Mouse (Mus musculus) forebrain, embryonic 13.5 days (tissue): ENCODE data around the gene Exoc4. TPM values are rescaled to one million over a fixed set of nuclear protein-coding genes. Genes with fewer than 3 reads are reported as not detected.

Source experiments
- ATAC-seq: fragments of 200-750 bp; cut with Nextera tagmentation; 2 replicates; pipeline ENCODE4 v1.8.0; 2017
- H3K27ac ChIP-seq: fragments of 300-500 bp; sonication (generic); 2 replicates; pipeline ENCODE4 v1.5.1; 2015; ENCODE audit warnings: inconsistent platforms, mild to moderate bottlenecking, moderate library complexity
- H3K27me3 ChIP-seq: fragments of 300-500 bp; sonication (generic); 2 replicates; pipeline ENCODE4 v1.6.1; 2015; ENCODE audit warnings: mild to moderate bottlenecking, inconsistent platforms
- H3K36me3 ChIP-seq: fragments of 300-500 bp; sonication (generic); 2 replicates; pipeline ENCODE4 v1.6.1; 2015; ENCODE audit warnings: mild to moderate bottlenecking, inconsistent platforms; ENCODE audit not compliant: poor library complexity, severe bottlenecking
- H3K4me1 ChIP-seq: fragments of 300-500 bp; sonication (generic); 2 replicates; pipeline ENCODE4 v1.6.1; 2015; ENCODE audit warnings: inconsistent platforms
- H3K4me2 ChIP-seq: fragments of 300-500 bp; sonication (generic); 2 replicates; pipeline ENCODE4 v1.6.1; 2015; ENCODE audit warnings: inconsistent platforms, mild to moderate bottlenecking, moderate library complexity
- H3K4me3 ChIP-seq: fragments of 300-500 bp; sonication (generic); 2 replicates; pipeline ENCODE4 v1.5.1; 2015; ENCODE audit warnings: mild to moderate bottlenecking, inconsistent platforms
- H3K9ac ChIP-seq: fragments of 300-500 bp; sonication (generic); 2 replicates; pipeline ENCODE4 v1.6.1; 2015; ENCODE audit warnings: mild to moderate bottlenecking, inconsistent platforms
- H3K9me3 ChIP-seq: fragments of 300-500 bp; sonication (generic); replicated peaks from 2 replicates; pipeline ENCODE4 v1.6.1; 2016; ENCODE audit warnings: inconsistent platforms
- WGBS: fragments of 180-500 bp; shearing (Covaris S2); methylation state at CpG from one replicate; pipeline ENCODE4 v1.1.7; 2015; 5-methylcytosine and 5-hydroxymethylcytosine counted together
- polyA plus RNA-seq: library from polyadenylated mRNA; unstranded; fragments of >200 nt; fragmentation: Nextera tagmentation; extraction: Ambion mirVana; gene quantifications from 2 replicates; pipeline ENCODE4 v1.2.1, GENCODE M21; 2015

Exoc4 gene
- polyA plus RNA-seq, 1 experiment from 2014 or later: 56.6 TPM

DNA sequence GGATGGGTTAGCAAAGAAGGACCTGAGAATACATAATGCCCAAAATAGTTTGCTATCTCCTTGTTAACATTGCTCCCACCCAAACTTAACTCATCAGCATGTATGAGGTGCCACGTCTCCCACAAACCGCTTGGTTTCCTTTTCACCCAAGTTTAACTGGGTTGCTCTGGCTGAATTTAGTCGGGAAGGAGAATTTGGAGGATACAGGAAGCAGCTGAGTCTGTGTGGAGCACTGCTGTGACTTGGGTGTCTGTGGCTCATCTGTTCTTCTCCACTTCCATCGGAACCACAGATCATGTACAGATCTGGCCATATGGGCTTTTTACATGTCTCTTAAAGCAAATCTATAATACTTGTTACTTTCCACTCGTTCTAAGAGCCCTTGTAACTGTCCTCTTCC, 441.7 kb downstream of the Exoc4 start:
- Histone ChIP-seq H3K9me3 (no peaks in the 10 kb centered on the region), H3K27me3 (no peaks in the 10 kb centered on the region), H3K4me3 (no peak overlapping the region), H3K36me3 (no peaks in the 10 kb centered on the region), H3K4me2 (no peak overlapping the region), H3K4me1 (no peaks in the 10 kb centered on the region), H3K9ac (no peak overlapping the region), H3K27ac (no peak overlapping the region)
- no peak for ATAC-seq
- 90% methylated on average over 5 of the region's 5 CpGs for WGBS

DNA sequence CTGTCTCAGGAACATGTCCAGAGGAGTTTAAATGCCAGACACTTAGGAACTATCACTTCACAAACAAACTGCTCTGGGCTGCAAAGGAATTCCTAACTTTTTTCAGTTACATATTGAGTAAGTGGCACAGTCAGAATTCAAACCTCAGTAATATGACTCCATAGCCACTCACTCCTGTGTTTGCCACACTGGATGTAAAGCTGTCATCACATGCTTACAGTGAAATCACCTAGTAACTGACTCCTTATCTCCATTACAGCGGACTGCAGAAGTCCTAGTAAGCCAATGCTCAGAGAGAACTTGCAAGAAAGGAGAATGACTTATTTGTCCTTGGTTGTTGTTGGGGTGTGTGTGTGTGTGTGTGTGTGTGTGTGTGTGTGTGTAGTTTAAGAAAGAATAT, 448.1 kb downstream of the Exoc4 start:
- Histone ChIP-seq H3K36me3 (no peaks in the 10 kb centered on the region), H3K4me3 (no peak overlapping the region), H3K27ac (no peak overlapping the region), H3K27me3 (no peaks in the 10 kb centered on the region), H3K9ac (no peak overlapping the region), H3K4me2 (no peak overlapping the region), H3K4me1 (no peaks in the 10 kb centered on the region), H3K9me3 (no peaks in the 10 kb centered on the region)
- 100% methylated on average over 1 of the region's 1 CpGs for whole genome bisulfite sequencing
- no peak for ATAC-seq

DNA sequence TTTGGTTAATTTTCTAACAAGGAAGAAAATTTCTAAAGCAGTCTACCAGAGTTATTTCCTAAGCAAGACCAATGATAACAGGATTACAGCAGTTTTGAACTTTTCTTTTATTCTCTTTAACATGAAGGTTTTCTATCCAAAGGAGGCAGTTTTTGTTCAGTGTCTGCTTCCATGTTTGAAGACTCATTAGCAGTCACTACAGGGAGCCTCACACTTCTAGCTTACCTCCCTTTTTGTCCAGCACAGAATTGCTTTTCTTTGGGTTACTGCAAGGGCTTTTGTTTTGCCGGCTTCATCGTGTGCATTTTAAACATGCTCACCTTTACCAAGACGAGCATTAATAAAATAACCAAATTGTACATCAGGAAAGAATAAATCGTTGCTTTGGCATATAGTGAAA, 460.0 kb downstream of the Exoc4 start:
- H3K27ac ChIP-seq: peak overlapping the region; percentile 11; the same call in 1 of the 2 replicates
- no peaks in the 10 kb centered on the region for H3K9me3 ChIP-seq
- H3K27me3 ChIP-seq: no peaks in the 10 kb centered on the region
- ATAC-seq: no peak
- peak overlapping the region; percentile 6; the same call in 1 of the 2 replicates for H3K4me2 ChIP-seq
- 3% methylated on average over 4 of the region's 4 CpGs for WGBS
- peaks cover 47% of the 10 kb centered on the region for H3K4me1 ChIP-seq
- no peaks in the 10 kb centered on the region for H3K36me3 ChIP-seq
- H3K4me3 ChIP-seq: no peak overlapping the region
- no peak overlapping the region for H3K9ac ChIP-seq

DNA sequence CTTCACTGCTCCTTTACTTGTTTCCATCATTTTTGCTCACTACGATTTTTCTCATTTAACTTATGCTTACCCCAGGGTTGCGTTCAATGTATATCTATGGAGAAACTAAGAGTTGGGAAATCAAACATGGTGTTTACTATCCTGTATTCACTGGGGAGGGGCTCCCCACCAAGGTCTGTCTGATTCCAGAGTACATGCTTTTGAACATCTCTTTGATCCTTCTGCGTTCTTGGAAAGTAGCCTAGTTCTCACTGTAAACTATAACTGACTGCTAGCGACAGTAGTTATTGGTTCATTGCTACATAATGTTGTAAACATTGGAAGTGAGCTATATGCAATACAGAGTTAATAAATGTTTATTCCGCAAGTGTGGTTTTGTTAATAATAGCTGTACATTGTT, 460.5 kb downstream of the Exoc4 start:
- Histone ChIP-seq H3K36me3 (no peaks in the 10 kb centered on the region), H3K27me3 (no peaks in the 10 kb centered on the region), H3K4me3 (no peak overlapping the region), H3K4me2 (peak overlapping the region; percentile 6; the same call in 1 of the 2 replicates), H3K9me3 (no peaks in the 10 kb centered on the region), H3K4me1 (peaks cover 47% of the 10 kb centered on the region), H3K9ac (no peak overlapping the region), H3K27ac (peak overlapping the region; percentile 11; the same call in 1 of the 2 replicates)
- no peak for ATAC-seq
- WGBS: 44% methylated on average over 5 of the region's 5 CpGs

DNA sequence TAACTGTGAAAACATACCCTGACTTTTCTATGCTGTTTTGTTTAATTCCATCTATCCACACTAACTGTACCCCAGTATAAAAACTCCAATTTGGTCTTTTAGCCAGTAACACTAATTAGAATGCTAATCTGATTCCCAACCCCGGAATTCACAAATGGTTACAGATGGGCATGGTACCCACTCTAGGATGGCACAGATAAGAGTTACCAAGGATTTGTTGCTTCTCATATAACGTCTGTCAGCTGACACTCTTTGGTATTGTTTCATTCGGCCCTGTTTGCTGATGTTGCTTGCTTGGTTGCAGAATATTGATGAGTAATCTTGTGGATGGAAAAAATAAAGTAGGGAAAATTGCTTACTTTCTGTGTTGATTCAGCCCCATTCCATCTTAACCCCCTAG, 462.9 kb downstream of the Exoc4 start:
- Histone ChIP-seq H3K36me3 (no peaks in the 10 kb centered on the region), H3K4me2 (no peak overlapping the region), H3K4me3 (no peak overlapping the region), H3K27me3 (no peaks in the 10 kb centered on the region), H3K9me3 (no peaks in the 10 kb centered on the region), H3K27ac (peak overlapping the region; percentile 54; the same call in 1 of the 2 replicates), H3K9ac (no peak overlapping the region), H3K4me1 (peaks cover 61% of the 10 kb centered on the region)
- peak; percentile 65 for ATAC-seq
- WGBS: 27% methylated on average over 3 of the region's 3 CpGs

DNA sequence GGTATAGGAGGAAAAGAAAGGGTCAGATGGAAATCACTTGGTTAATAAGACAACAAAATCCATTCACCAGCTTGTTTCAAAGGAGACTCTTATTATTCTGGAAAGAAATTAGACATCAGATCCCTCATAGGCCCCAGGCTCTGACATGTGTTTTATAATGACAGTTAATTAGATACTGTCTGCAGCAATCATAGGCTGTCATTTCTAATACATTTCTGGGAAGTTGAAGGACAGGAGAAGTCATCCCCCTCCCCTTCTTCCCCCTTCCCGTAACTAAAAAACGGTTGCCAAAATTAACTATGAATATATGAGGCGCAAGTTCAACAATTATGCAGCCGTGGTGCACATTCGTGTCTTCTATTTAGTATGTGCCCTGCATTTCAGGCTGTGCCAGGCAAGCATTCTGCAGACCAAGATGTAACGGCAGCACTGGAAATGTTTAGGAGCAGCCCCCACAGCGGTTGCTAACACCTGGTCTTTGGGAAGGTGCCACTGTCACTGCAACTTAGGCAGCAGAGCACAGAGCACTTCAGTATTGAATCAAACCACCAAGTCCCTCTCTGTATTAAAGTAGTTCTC, 463.7 kb downstream of the Exoc4 start:
- Histone ChIP-seq H3K36me3 (no peaks in the 10 kb centered on the region), H3K27ac (peak overlapping the region; percentile 73), H3K4me3 (no peak overlapping the region), H3K27me3 (no peaks in the 10 kb centered on the region), H3K9ac (no peak overlapping the region), H3K9me3 (no peaks in the 10 kb centered on the region), H3K4me1 (peaks cover 66% of the 10 kb centered on the region), H3K4me2 (no peak overlapping the region)
- WGBS: 37% methylated on average over 7 of the region's 7 CpGs
- ATAC-seq: peak; percentile 75

DNA sequence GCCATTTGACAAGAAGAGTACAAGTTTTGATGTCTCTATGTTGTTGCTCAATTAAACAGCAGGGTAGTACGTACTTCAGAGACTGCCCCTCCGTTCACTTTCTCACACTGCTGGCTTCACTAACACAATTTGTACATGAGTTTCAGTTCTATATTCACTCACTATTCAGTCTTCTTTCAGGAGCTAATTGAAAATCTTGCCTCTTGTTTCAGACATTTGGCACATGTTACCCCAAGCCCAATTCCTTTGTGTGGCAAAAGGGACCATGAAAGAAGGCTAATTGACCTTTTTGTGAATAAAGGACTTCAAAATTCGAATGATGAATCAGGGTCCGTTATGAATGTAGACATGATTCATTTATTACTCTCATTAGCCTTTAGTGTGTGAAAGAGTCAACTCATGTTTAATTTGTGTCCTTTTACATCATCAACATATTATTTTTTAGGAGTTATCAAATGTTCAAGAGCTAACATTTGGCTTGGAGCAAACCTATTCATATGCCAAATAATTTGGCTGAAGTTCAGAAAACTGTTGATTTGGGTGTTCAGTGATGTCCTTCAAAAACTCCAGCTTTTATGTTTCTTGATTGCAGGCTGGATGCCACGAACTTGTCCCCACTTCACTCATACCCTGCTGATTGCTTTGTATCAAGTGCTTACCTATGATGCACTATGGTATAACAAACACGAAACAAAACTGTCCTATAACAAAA, 467.5 kb downstream of the Exoc4 start:
- WGBS: 23% methylated on average over 6 of the region's 6 CpGs
- H3K4me2 ChIP-seq: no peak overlapping the region
- H3K9me3 ChIP-seq: no peaks in the 10 kb centered on the region
- ATAC-seq: peak; percentile 52; the same call in 1 of the 2 replicates
- no peak overlapping the region for H3K9ac ChIP-seq
- no peaks in the 10 kb centered on the region for H3K36me3 ChIP-seq
- H3K4me3 ChIP-seq: no peak overlapping the region
- H3K27me3 ChIP-seq: no peaks in the 10 kb centered on the region
- peaks cover 42% of the 10 kb centered on the region for H3K4me1 ChIP-seq
- H3K27ac ChIP-seq: no peak overlapping the region

DNA sequence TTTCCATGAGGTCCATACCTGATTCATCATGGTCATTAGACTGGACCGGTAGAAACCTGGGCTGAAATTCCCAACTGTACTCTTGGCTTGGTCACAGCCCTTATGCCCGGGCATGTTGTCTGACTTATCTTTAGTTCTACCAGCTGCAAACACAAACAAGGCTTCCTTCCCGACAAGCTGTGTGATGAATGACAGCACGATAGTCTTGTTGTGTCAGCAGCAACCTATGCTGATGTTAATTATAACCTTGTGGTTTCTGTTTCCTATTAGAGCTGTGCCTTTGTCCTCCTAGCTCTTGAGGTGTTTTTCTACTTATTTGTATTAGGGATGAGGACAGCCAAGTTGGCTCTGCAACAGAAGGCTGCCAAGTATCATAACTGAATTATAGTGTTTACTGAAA, 472.3 kb downstream of the Exoc4 start:
- Histone ChIP-seq H3K4me2 (no peak overlapping the region), H3K27ac (no peak overlapping the region), H3K9ac (no peak overlapping the region), H3K36me3 (no peaks in the 10 kb centered on the region), H3K27me3 (no peaks in the 10 kb centered on the region), H3K4me3 (no peak overlapping the region), H3K4me1 (peaks cover 15% of the 10 kb centered on the region), H3K9me3 (no peaks in the 10 kb centered on the region)
- no peak for ATAC-seq
- 70% methylated on average over 4 of the region's 4 CpGs for WGBS

DNA sequence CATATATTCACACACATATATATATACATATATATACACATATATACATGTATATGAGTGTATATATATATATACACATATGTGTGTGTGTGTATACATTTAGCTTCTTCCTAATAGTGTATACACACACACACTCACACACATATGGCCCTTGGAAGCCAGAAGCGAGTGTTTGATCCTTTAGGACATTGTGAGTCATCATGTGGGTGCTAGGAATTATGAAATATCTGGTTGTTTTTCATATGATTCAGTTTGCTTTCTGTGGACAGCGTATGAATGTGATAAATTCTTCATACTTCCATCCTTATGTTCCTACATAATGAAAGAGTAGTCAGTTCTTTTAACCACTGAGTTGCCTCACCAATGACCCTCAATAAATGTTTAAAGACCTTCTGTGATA, 473.9 kb downstream of the Exoc4 start:
- Histone ChIP-seq H3K36me3 (no peaks in the 10 kb centered on the region), H3K27me3 (no peaks in the 10 kb centered on the region), H3K27ac (no peak overlapping the region), H3K9ac (no peak overlapping the region), H3K4me3 (no peak overlapping the region), H3K4me2 (no peak overlapping the region), H3K9me3 (no peaks in the 10 kb centered on the region), H3K4me1 (peaks cover 4% of the 10 kb centered on the region; the same call in 1 of the 2 replicates)
- WGBS: 94% methylated on average over 2 of the region's 2 CpGs
- ATAC-seq: no peak

DNA sequence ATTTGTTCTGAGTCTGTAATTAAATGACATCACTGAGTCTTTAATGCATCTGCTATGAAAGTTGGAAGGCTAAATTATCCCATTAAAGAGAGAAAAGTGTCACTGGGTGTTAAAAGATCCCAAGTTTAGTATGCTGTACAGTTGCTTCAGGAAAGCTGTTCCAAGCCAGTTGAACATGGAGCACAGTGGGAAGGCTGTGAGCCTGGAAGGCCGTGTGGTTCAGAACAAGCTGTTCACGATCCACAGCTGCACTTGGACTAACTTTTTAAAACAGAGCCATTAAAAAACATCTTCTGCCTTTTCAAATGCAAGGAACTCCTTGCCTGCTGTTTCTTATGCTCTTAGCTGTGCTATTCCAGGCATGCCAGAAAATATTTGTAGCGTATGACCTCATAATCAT, 475.7 kb downstream of the Exoc4 start:
- H3K4me1 ChIP-seq: peaks cover 4% of the 10 kb centered on the region; the same call in 1 of the 2 replicates
- no peaks in the 10 kb centered on the region for H3K36me3 ChIP-seq
- 79% methylated on average over 3 of the region's 3 CpGs for WGBS
- no peak overlapping the region for H3K27ac ChIP-seq
- H3K4me3 ChIP-seq: no peak overlapping the region
- no peak overlapping the region for H3K4me2 ChIP-seq
- H3K9me3 ChIP-seq: no peaks in the 10 kb centered on the region
- no peak for ATAC-seq
- H3K27me3 ChIP-seq: no peaks in the 10 kb centered on the region
- no peak overlapping the region for H3K9ac ChIP-seq

DNA sequence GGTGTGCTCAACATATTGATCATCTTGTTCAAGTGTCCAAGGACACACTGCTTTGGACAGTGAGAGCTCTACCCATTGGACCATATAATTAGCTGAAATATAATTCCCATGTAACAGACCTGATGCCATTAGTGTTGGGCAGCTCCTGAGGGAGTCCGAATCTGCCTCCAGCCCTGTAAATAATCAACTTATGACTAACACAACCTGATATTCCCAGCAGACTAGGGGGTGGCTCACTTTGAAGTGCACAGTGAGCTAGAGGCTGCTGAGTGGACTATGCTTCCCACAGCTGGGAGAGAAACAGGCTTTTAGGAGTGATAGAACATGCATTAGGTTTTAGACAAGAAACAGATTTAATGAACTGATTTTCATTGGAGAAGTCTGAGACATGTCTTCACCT, 478.4 kb downstream of the Exoc4 start:
- Histone ChIP-seq H3K9me3 (no peaks in the 10 kb centered on the region), H3K9ac (no peak overlapping the region), H3K27me3 (no peaks in the 10 kb centered on the region), H3K4me3 (no peak overlapping the region), H3K4me1 (peaks cover 5% of the 10 kb centered on the region; the same call in 1 of the 2 replicates), H3K27ac (no peak overlapping the region), H3K36me3 (no peaks in the 10 kb centered on the region), H3K4me2 (no peak overlapping the region)
- no peak for ATAC-seq
- WGBS: 92% methylated on average over 1 of the region's 1 CpGs

DNA sequence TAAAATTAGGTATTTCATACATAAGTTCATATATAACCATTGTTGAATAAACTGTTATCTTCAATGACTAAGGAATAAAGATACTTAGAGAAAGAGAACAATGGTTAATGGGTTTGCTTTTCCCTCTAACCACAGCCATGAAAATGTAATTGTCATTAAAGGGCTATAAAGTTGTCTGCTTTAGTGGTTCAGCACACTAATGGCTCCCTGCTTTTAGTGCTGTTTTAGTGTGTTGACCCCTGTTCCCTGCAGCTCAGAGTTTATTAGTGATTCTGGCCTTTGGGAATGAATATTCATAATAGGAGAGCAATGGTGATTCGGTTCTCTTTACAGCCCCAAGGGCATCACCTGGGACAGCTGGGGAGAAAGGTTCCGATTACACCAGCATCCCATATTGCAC, 483.3 kb downstream of the Exoc4 start:
- Histone ChIP-seq H3K9me3 (no peaks in the 10 kb centered on the region), H3K27ac (no peak overlapping the region), H3K27me3 (no peaks in the 10 kb centered on the region), H3K9ac (no peak overlapping the region), H3K4me3 (no peak overlapping the region), H3K4me1 (peaks cover 24% of the 10 kb centered on the region), H3K36me3 (no peaks in the 10 kb centered on the region), H3K4me2 (no peak overlapping the region)
- WGBS: 72% methylated on average over 2 of the region's 2 CpGs
- no peak for ATAC-seq
